Mouse (Mus musculus) heart, embryonic 12.5 days (tissue): ENCODE measurements around the gene Aicda. TPM values are rescaled to one million over a fixed set of nuclear protein-coding genes. Genes with fewer than 3 reads are reported as not detected.
A peak's percentile ranks its signal among the peaks of the same experiment; 100 is the strongest.
"Not testable (repeated sequence)": the region's sequence is repeated elsewhere in the genome, so short reads cannot be mapped to it uniquely, and the experiment has no call there.

ENCODE experiments used
- ATAC-seq: fragments of 200-750 bp; cut with Nextera tagmentation; 2 replicates; pipeline ENCODE4 v1.8.0; 2017; ENCODE audit warnings: moderate TSS enrichment, moderate library complexity; ENCODE audit not compliant: insufficient number of reproducible peaks, low FRiP score
- H3K27ac ChIP-seq: fragments of 300-500 bp; sonication (generic); 2 replicates; pipeline ENCODE4 v1.5.1; 2016; ENCODE audit warnings: mild to moderate bottlenecking, moderate library complexity; ENCODE audit not compliant: poor library complexity, severe bottlenecking
- H3K27me3 ChIP-seq: fragments of 300-500 bp; sonication (generic); replicated peaks from 2 replicates; pipeline ENCODE4 v1.6.1; 2016; ENCODE audit warnings: mild to moderate bottlenecking, moderate library complexity
- H3K36me3 ChIP-seq: fragments of 300-500 bp; sonication (generic); 2 replicates; pipeline ENCODE4 v1.6.1; 2016; ENCODE audit warnings: mild to moderate bottlenecking, moderate library complexity
- H3K4me1 ChIP-seq: fragments of 300-500 bp; sonication (generic); replicated peaks from 2 replicates; pipeline ENCODE4 v1.6.1; 2016; ENCODE audit warnings: mild to moderate bottlenecking
- H3K4me2 ChIP-seq: fragments of 300-500 bp; sonication (generic); 2 replicates; pipeline ENCODE4 v1.6.1; 2016; ENCODE audit warnings: mild to moderate bottlenecking, moderate library complexity
- H3K4me3 ChIP-seq: fragments of 300-500 bp; sonication (generic); 2 replicates; pipeline ENCODE4 v1.5.1; 2016; ENCODE audit warnings: mild to moderate bottlenecking
- H3K9ac ChIP-seq: fragments of 300-500 bp; sonication (generic); 2 replicates; pipeline ENCODE4 v1.6.1; 2016; ENCODE audit warnings: mild to moderate bottlenecking, moderate library complexity
- H3K9me3 ChIP-seq: fragments of 300-500 bp; sonication (generic); replicated peaks from 2 replicates; pipeline ENCODE4 v1.6.1; 2016; ENCODE audit warnings: mild to moderate bottlenecking, moderate library complexity
- WGBS: fragments of 180-500 bp; shearing (Covaris S2); methylation state at CpG from one replicate; pipeline ENCODE4 v1.1.7; 2016; 5-methylcytosine and 5-hydroxymethylcytosine counted together
- polyA plus RNA-seq: library from polyadenylated mRNA; unstranded; fragments of >200 nt; fragmentation: Nextera tagmentation; extraction: Ambion mirVana; gene quantifications from 2 replicates; pipeline ENCODE4 v1.2.1, GENCODE M21; 2016

Aicda gene
- polyA plus RNA-seq, 1 experiment from 2014 or later = not detected

DNA sequence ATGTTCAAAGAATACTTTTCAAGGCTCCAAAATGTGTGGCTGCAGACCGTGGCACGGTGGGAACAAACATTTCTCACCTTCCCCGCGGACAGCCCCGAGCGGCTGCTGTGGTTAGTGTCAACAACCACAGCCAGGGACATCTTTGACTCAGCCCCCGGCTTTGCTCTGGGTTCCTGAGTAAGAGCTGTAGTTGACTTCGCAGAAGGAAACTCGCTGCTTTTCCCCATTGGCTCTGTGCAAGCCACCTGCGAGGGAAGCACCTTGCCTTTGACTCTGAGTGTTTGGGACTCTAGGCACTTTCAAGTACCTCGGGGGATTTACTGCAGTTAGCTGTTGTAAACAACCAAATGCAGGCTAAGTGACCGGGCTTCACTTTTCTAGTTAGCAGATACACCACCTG lies 26.0 kb upstream of the Aicda start:
- H3K9me3 ChIP-seq = no peaks in the 10 kb centered on the region
- no peak overlapping the region for H3K4me2 ChIP-seq
- H3K36me3 ChIP-seq = no peaks in the 10 kb centered on the region
- no peaks in the 10 kb centered on the region for H3K4me1 ChIP-seq
- H3K27ac ChIP-seq = no peak overlapping the region
- no peak for ATAC-seq
- H3K9ac ChIP-seq = no peak overlapping the region
- WGBS = 21% methylated on average over 12 of the region's 12 CpGs
- no peak overlapping the region for H3K4me3 ChIP-seq
- 0 out of 2 replicates have a peak, but pooled peaks cover 3% of the 10 kb centered on the region for H3K27me3 ChIP-seq

- Histone ChIP-seq H3K36me3 (no peaks in the 10 kb centered on the region), H3K4me2 (no peak overlapping the region), H3K9me3 (no peaks in the 10 kb centered on the region), H3K4me3 (no peak overlapping the region), H3K27ac (no peak overlapping the region), H3K27me3 (0 out of 2 replicates have a peak, but pooled peaks cover 3% of the 10 kb centered on the region), H3K9ac (no peak overlapping the region), H3K4me1 (no peaks in the 10 kb centered on the region)
- ATAC-seq = no peak
- 68% methylated on average over 11 of the region's 11 CpGs for WGBS
Measured at GRCm38 (mm10) chr6:122528136-122528535, 25.5 kb upstream of the Aicda start.

DNA sequence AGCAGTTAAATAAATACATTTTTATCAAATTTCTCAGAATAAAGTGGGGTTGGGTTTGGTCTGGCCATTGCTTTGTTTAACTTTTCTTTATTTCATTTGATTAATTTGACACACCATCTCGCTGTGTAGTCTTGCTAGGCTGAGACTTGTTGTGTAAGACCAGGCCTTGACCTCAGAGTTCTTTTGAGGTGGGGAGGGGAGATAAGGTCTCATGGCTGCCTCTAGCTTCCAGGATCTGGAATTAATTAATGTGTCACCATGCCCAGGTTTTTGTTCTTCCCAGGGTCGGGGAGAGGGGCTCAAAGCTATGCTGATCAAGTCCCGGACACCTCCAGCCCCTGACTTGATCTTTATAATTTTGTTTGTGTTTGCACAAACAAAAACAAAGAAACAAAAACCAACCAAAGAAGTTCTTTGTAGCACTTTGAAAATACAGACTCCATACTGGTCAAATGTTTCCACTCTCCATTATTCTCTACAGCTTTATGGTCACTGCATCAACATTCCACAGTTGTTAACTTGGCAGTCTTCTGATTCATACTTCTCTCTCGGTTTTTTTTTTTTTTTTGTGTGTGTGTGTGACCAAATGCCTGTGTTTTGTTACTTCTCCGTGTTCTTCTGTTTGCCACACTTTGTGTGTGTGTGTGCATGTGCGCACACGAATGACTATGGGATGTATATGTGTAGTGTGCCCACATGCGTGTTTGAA lies 22.0 kb upstream of the Aicda start:
- Histone ChIP-seq H3K4me3 (no peak overlapping the region), H3K9me3 (no peaks in the 10 kb centered on the region), H3K27me3 (0 out of 2 replicates have a peak, but pooled peaks cover 3% of the 10 kb centered on the region), H3K27ac (no peak overlapping the region), H3K4me1 (no peaks in the 10 kb centered on the region), H3K36me3 (no peaks in the 10 kb centered on the region), H3K9ac (no peak overlapping the region), H3K4me2 (no peak overlapping the region)
- 62% methylated on average over 8 of the region's 8 CpGs for WGBS
- no peak for ATAC-seq

DNA sequence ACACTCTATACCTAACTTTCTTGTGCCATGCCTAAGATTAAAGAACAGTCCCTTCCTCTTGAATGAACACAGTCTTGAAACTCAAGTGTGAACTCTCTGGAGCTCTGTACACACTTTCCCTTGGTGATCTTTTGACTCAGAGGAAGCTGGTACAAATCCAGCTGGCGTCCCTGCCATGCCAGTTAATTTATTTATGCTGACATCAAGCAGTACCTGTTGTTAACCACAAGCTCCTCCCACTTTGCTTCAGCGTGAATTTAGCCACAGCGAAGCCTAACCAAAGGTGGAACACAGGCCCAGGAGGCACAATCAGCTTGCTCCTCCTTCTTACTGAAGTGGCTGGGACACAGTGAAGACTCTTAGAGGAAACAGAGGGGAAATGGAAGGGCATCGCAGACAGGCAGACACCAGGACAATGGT lies 20.7 kb upstream of the Aicda start:
- WGBS = 15% methylated on average over 4 of the region's 4 CpGs
- H3K36me3 ChIP-seq = no peaks in the 10 kb centered on the region
- H3K9ac ChIP-seq = 0 out of 2 replicates have a peak overlapping the region, but pooled peaks have one; percentile 4
- no peaks in the 10 kb centered on the region for H3K9me3 ChIP-seq
- no peak overlapping the region for H3K27ac ChIP-seq
- H3K27me3 ChIP-seq = no peaks in the 10 kb centered on the region
- peak overlapping the region; percentile 30 for H3K4me3 ChIP-seq
- H3K4me2 ChIP-seq = peak overlapping the region; percentile 53
- no peak for ATAC-seq
- no peaks in the 10 kb centered on the region for H3K4me1 ChIP-seq

- Histone ChIP-seq H3K4me2 (no peak overlapping the region), H3K4me1 (no peaks in the 10 kb centered on the region), H3K27ac (no peak overlapping the region), H3K9me3 (0 out of 2 replicates have a peak, but pooled peaks cover 3% of the 10 kb centered on the region), H3K4me3 (no peak overlapping the region), H3K36me3 (no peaks in the 10 kb centered on the region), H3K27me3 (no peaks in the 10 kb centered on the region), H3K9ac (no peak overlapping the region)
- 47% methylated on average over 3 of the region's 3 CpGs for WGBS
- ATAC-seq = no peak
Measured at GRCm38 (mm10) chr6:122534032-122534431, 19.6 kb upstream of the Aicda start.

- Histone ChIP-seq H3K4me1 (no peaks in the 10 kb centered on the region), H3K27ac (no peak overlapping the region), H3K4me3 (no peak overlapping the region), H3K4me2 (no peak overlapping the region), H3K36me3 (no peaks in the 10 kb centered on the region), H3K9ac (no peak overlapping the region), H3K9me3 (0 out of 2 replicates have a peak, but pooled peaks cover 3% of the 10 kb centered on the region), H3K27me3 (no peaks in the 10 kb centered on the region)
- 84% methylated on average over 9 of the region's 9 CpGs for WGBS
- ATAC-seq = no peak
Measured at GRCm38 (mm10) chr6:122539564-122539963, 14.0 kb upstream of the Aicda start.

DNA sequence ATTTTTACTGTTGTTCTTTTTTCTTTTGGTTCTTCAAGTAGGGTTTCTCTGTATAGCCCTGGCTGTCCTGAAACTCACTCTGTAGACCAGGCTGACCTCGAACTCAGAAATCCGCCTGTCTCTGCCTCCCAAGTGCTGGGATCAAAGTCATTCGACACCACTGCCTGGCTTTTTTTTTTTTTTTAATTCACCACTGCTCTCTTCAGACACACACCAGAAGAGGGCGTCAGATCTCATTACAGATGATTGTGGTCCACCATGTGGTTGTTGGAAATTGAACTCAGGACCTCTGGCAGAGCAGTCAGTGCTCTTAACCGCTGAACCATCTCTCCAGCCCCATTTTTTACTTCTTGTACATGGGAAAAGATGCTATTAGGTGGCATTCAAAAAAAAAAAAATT lies 11.1 kb upstream of the Aicda start:
- H3K4me2 ChIP-seq, H3K9me3 ChIP-seq, H3K36me3 ChIP-seq, H3K4me1 ChIP-seq, H3K9ac ChIP-seq, H3K4me3 ChIP-seq, H3K27ac ChIP-seq, ATAC-seq, H3K27me3 ChIP-seq: not testable (repeated sequence)
- WGBS = 75% methylated on average over 5 of the region's 5 CpGs

DNA sequence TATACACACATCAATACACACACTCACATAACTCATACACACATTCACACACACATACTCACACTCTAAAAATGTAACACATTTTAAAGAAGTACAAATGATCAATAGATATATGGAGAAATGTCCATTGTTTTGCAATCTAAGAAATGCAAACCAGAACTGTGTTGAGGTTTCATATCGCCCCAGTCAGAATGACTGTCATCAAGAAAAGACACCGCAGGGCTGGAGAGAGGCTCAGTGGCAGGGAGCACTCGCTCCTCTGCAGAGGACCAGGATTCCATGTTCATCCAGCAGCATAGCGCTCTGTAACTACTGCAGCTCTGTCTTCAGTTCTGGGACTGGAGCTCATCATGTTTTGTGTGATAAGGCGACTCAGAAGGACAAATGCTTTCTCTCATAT lies 10.0 kb upstream of the Aicda start:
- no peak overlapping the region for H3K9ac ChIP-seq
- H3K4me2 ChIP-seq = no peak overlapping the region
- no peaks in the 10 kb centered on the region for H3K36me3 ChIP-seq
- ATAC-seq = no peak
- 61% methylated on average over 5 of the region's 5 CpGs for WGBS
- H3K27me3 ChIP-seq = no peaks in the 10 kb centered on the region
- no peaks in the 10 kb centered on the region for H3K9me3 ChIP-seq
- peaks cover 4% of the 10 kb centered on the region for H3K4me1 ChIP-seq
- H3K4me3 ChIP-seq = no peak overlapping the region
- H3K27ac ChIP-seq = no peak overlapping the region

GRCm38 (mm10) chr6:122544672-122545071 lies 8.9 kb upstream of the Aicda start:
- Histone ChIP-seq H3K4me2 (no peak overlapping the region), H3K27ac (no peak overlapping the region)

DNA sequence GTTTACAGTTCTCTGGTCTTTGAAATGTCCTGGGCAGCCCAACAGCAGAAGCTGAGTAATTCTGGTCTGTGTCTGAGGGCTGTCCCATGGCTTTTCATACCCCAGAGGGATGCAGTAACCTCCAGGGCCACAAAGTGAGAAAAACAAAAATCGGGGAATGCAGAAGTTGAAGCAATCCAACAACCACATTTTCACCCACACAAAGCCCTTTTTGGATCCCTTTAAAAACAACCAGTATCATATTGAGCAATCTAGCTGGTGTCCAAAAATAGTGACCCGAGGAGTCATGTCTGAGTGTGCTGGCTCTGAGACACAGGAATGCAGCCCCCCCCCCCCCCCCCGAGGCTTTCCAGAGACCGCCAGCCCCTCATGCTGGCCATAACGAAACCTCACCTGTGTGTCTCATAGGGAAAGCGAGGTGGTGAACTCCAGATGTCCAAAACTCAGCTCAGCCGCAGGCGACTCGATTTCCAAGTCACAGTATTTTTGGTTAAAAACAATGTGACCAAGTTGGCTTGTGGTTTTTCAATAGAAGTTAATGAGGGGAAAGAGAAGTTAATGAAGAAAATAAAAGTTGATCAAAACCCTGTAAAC lies 8.2 kb upstream of the Aicda start:
- Histone ChIP-seq H3K4me1 (peaks cover 4% of the 10 kb centered on the region), H3K9ac (no peak overlapping the region), H3K36me3 (no peaks in the 10 kb centered on the region), H3K27me3 (no peaks in the 10 kb centered on the region), H3K4me2 (no peak overlapping the region; the same call in 1 of the 2 replicates), H3K27ac (no peak overlapping the region), H3K4me3 (no peak overlapping the region), H3K9me3 (no peaks in the 10 kb centered on the region)
- WGBS = 58% methylated on average over 9 of the region's 9 CpGs
- ATAC-seq = no peak

More at GRCm38 (mm10) chr6:122544672-122545071, 8.9 kb upstream of the Aicda start:
- Histone ChIP-seq H3K9me3 (no peaks in the 10 kb centered on the region), H3K4me1 (peaks cover 4% of the 10 kb centered on the region), H3K9ac (no peak overlapping the region), H3K36me3 (no peaks in the 10 kb centered on the region), H3K4me3 (no peak overlapping the region), H3K27me3 (no peaks in the 10 kb centered on the region)
- WGBS = 100% methylated on average over 1 of the region's 1 CpGs
- no peak for ATAC-seq

DNA sequence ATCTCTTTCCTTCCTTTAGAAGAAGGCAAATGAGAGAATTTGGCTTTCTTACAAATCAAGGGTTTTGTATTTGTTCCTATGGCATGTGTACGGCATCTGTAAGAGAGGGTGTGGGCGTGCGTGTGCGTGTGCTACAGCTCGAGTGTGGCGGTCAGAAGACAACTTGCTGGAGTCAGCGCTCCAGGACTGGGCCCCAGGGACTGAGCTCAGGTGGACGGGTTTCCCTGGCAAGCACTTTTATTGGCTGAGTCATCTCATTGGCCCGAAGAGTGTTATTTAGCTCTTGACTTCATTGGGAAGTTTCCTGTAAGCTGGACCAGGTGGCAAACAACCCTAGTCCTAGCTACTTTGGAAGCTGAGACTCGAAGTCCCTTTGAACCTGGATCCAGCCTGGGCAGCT lies 7.7 kb upstream of the Aicda start:
- ATAC-seq = no peak
- Histone ChIP-seq H3K4me1 (peaks cover 4% of the 10 kb centered on the region), H3K36me3 (no peaks in the 10 kb centered on the region), H3K27ac (no peak overlapping the region), H3K9me3 (no peaks in the 10 kb centered on the region), H3K4me2 (no peak overlapping the region), H3K27me3 (no peaks in the 10 kb centered on the region), H3K4me3 (no peak overlapping the region), H3K9ac (no peak overlapping the region)
- 76% methylated on average over 10 of the region's 10 CpGs for WGBS
